Mouse (Mus musculus) lung, adult 18-20 months (tissue): ENCODE data around the gene Ppp2r2c.

Source experiments
- DNase-seq, 2 experiments: peaks; one replicate each; pipeline ENCODE4 v3.0.0; 2022; ENCODE audit warnings: mixed read lengths in 2 of 2

The Ppp2r2c gene

DNA sequence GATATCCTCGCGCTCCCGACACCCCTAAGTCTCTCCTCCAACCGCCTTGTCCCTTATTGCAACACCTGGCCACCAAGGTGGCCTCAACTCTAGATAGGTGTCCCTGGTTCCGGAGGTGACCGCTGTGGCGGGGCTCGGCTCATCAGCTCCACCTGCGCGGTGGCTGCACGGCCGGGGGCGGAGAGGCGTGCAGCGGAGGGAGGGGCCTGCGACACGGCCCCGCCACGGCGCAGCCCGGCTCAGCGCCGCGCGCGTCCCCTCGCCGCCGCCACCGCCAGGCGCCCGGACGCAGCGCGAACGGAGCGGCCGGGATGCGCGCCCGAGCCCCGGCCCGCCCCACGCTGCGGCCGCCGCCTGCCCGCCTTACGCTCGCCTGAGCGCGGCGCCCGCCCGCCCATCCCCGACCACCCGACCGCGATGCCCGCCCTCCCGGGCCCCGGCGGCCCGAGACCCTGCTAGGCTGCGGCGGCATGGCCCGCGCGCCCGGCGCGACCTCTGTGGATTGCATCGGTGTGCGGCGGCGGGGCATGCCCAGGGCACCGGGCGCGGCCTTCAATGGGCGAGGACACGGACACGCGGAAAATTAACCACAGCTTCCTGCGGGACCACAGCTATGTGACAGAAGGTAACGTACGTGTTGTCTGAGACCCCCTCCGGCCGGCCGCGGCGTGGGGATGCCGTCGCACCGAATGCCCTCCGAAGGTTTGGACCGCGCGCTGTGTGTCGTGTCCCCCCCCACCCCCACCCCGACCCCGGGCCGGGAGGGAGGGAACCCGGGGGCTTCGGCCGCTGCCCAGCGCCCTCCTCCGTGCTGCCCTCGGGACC is at the start of gene Ppp2r2c:
Ppp2r2c (plus strand) TSS at position 248 of the 825 bp plus-strand sequence.
- DNase-seq, result no peak

DNA sequence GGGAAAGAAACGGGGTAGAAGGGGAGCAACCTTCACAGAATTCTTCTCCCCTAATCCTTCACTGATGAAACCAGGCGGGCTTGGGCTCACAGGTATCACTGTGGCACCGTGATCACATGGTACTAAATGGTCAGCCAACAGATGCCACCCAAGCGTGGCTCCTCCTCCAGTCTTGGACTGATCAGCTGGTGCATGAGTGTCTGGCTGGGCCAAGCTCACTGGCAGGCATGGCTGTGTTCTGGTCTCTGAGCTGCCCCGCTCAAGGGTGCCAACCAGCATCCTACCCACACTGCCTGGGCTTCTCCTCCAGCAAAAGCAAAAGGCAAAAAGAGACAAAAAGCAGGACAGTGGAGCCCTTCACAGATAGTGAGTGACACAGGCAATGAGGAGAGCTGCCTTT is 48.6 kb upstream of the Ppp2r2c start:
- DNase-seq, result no peak

DNA sequence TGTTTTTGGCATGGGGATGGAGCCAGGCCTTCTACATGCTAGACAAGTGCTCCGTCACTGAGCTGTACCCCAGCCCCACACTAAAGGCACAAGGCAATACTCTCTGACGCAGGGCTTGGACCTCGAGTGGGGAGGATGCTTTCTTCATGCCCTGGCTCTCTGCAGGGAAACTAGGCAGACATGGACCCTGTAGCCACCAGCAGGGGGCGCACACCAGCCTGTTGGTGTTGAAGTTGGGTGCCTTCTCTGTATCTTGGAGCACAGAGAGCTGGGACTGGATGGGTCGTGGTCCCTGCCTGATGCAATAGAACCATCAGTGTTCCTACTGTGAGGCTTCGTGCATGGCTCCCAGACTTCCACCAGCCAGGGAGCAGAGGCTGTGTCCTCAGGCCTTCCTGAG is 48.2 kb upstream of the Ppp2r2c start:
- DNase-seq, result peak; percentile 37 to 38

DNA sequence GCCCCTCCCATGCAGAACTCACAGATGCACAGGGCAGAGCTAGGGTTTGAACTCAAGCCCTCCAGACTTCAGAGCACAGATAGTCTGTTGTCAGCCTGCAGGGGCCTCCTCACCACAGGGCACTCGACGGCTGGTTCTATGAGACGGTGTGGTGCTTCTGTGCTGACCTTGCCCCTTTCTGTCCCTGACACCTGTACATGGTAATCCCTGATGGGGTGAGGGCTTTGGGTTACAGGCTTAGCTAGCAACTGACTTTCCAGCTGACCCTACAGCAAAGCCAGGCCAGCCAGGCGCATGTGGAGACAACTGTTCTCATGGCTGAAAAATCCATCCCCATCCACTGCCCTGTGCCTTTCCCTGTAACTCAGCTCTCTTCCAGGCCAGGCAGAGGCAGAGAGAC is 45.4 kb upstream of the Ppp2r2c start:
- DNase-seq, result no peak

DNA sequence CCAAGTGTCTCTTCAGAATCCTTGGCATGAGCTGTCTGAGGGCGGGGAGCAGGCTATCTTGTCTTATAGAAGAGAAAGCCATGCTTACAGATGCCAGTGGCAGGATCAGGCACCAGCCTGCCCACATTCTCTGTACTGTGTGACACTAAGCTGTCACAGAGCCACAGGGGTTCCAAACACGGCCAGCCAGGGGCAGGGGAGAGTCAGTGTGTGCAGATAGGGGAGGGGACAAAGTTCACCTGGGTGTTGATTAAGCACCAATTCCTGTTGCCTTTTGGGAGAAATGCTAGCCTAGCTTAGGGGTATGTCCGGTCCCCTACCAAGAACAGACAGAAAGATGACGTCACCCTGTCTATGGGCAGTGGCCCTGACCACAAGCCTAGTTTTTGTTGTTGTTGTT is 39.2 kb upstream of the Ppp2r2c start:
- no peak for DNase-seq

DNA sequence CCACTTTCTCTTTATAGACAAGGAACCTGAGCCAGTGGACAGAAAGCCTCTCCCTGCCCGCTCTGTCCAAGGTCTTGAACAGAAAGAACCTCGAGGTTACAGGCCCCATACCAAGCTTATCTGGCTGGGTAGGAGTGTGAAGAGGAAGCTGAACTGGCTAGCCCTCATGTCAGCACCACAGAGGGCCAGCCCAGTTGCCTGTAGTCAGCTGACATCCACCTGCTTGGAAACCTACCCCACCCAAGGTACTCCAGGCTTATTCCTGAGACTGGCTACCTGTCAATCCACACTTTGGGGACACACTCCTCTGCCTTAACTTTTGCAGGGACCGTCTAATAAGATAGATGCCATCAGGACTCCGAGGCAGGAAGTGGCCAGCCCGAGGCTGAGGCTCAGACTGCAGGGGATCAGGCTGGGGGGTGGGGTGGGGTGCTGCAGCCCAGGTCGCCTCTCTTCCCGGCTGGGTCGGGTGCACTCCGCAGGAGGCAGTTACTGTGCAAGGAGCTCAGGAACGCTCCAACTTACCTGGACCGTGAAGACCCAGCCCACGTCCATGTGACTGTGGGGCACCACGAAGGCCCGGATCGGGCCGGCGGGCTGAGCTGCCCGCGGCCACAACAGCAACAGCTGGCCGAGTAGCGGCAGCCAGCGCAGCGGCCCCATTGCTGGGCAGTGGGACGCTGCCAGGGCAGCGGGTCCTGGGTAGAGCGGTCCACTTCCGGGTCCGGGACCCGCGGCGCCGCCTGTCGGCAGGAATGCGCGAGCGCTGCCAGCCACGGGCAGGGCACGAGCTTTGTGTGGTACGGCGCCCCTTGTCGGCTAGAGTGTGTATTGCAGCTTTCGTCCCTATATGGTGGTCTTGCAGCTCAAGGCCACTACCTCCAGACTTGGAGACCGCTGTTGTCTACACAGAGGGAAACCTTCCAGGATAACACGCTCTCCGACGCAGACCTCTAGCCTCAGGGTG is 38.1 kb upstream of the Ppp2r2c start, which contains the start of gene Man2b2:
Man2b2 (minus strand) TSS at position 741 of the 967 bp plus-strand sequence.
- peak; percentile 87 to 93 for DNase-seq

DNA sequence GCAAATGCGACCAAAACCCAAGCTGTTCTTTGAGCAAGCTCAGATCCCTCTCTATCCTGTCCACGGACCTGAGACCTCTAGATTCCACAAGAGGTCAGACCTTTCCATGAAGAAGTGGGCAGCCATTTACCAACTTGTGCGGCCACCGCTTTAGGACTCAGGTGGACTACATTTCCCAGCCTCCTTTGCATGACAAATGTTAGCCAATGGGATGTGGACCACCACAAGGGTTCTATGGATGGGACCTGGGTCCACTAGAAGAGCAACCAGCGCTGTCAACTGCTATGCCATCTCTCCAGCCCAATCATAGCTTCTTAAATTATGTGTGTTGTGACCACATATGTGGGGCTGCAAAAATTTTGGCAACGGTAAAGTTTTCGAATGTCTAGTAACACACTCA is 37.0 kb upstream of the Ppp2r2c start:
- DNase-seq, result peak in 1 of 2 experiments; percentile 17

DNA sequence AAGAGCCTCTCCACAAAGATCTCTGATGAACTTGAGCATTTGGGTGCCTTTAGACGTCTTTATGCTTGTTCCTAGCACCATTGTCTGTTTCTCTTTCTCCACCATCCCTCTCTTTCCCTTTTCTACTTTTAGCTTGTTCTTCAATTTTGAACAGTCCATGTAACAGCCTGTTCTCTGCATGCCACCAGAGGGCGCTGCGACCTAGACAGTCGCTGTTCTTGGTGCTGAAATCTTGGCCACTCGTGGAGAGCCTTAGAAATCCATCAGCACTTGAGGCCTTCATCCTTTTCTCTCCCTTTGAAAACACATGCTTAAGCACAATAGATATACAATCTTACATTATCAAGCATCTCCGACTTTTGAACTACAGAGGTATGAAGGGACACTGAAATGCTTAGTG is 32.4 kb upstream of the Ppp2r2c start:
- DNase-seq, result peak; percentile 40 to 53

DNA sequence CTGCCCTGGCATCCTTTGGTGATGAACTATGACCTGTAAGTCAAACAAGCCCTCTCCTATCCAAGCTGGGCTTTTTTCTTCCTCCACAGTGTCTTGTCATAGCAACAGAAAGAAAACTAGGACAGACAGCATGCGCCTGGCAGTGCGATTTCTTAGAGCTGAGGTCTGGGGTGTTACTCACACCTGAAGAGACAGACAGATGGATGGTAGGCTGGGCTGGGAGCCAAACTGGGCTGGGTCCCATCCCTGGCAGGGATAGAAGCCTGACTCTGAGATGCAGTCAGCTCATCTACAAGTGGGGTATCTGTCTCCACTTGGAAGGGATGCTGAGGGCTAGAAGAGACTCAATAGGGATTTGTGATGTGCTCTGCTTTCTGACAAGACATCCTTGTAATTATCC is 29.3 kb upstream of the Ppp2r2c start:
- DNase-seq, result no peak

DNA sequence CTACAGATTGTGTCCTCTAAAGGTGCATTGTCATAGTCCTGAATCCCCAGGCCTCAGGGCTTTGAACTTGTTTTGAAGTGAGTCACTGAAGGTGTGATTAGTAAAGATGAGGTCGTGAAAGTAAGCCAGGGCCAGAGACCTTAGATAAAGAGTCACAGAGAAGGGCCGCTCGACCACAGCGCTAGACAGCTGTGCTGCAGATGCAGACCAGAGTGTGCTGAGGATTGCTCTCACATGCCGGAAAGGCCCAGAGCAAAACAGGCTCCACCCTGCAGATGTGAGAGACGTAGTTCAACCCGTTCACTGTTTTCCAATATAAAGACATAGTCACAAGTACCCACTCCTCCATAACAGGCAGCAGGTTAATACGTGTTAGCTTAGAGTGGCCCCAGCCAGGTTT is 28.7 kb upstream of the Ppp2r2c start:
- DNase-seq, result no peak

DNA sequence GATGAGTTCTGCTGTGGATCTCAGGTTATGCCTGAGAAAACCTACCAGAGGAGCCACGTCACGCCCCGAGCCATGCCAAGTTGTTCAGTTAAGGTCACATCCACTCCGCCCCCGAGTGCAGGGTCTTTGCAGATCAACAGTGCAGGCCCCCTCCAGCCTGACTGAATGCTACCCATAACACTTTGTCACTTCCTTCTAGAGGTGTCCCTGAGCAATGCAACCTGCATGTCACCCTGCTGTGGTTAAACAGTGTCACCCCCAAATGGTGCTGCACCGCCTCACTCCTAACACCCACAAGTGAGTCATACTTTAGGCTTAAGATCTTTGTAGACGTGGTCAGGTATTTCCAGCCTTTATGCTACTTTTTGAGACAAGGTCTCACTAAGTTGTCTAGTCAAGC is 28.2 kb upstream of the Ppp2r2c start:
- DNase-seq, result no peak

DNA sequence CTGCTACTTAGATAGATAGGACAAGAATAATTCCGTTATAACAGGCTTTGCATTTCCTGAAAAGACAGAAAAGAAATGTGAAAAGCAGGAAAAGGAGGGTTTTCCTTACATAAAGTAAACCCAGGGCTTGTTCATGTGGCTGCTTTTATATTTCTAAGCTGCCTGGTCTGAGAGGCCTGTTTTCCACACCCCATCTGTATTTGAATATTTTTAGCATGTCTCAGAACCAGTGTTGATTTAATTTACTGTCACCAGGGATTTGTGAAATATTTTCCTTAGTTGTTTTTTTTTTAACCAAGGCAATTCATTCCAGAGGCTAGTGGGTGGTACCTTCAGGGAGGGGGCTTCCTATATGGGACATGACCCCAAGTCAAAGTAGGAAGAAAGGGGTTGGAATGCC is 26.6 kb upstream of the Ppp2r2c start:
- no peak for DNase-seq

DNA sequence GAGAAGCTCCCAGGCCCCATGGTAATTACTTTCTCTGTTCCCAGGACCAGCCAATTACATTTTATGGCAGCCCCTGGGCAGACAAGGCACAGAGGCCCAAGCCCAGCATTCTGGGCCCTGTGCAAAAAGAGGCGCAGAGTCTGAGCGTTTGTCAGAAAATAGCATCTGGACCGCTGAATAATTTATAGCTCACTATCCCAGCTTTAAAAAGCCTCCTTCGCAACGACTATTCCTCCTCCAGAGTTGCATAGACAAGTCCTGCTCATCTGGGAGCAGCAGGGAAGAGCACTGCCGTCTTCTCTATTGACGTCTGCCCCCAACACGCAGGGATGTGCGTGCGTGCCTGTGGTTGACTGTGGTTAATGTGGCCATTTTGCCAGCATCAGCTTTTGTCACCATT is 23.8 kb upstream of the Ppp2r2c start:
- DNase-seq, result no peak

DNA sequence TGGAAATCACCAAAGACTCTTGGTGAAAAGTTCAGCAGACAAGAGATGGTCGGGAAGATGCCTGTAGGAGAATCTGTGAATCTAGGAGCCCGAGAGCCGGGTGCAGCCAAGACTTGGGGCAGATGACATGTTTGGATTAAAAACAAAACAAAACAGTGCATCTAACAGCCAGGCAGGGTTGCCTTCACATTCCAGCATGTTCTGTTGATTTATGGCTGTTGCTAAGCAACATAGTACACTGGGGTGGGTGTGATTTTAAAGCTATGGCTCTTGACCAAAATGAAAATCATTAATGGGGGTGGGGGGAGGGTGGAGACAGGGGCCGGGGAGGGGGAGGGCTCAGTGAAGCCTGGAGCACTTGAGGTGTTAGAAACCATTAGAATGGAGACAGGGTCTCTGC is 16.7 kb upstream of the Ppp2r2c start:
- no peak for DNase-seq

DNA sequence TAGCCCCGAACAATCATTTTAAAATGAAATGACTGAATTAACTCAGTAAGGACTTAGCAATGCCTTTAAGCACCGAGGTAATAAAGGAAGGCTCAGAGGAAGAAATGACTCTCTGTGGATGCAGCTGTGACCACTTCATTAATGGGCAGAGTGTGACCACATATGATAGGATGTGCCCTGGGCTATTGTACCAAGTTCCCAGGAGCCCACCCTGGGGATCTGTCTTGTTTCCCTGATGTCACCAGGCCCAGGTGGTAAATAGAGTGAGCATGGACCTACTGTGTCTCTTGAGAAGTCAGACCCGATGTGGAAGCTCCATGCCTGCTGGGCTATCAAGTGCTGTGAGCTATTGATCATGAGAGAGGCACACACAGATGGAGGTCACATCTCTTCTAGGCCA is 13.1 kb upstream of the Ppp2r2c start:
- DNase-seq, result no peak

DNA sequence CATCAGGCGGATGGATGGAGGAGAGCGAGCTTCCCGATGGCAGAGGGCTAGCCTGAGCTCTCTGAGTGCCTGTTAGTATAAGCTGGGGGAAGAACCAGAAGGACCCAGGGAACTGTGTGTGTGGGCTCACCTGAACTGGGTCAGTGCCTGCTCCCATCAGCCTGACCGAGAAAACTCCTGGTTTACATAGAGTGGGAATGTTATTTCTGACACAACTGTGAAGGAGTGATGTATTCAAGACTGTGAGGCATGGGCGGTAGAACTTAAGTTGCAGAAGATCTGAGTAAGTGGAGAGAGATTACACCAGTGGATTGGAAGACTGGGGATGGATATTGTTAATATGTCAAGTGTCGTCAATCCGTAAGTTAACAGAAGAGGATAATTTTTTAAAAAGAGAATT is 11.8 kb upstream of the Ppp2r2c start:
- no peak for DNase-seq

DNA sequence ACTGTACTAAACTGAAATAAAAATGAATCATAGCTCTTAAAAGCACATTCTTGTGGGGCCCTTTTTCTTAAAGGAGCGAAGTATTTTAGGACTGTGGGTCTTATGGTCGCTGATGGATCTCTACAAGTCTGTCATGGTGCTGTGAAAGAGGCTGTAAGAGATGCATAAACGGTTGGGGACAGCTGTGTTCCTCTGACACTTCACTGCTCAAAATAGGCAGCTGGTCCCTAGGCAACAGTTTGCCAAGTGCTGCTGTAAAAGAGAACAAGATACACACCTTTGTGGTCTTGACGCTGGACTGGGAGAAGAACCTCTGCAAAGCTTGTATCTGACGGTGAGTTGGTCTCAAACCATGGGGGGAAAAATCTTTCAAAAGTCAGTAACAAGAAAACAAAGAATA is 10.8 kb upstream of the Ppp2r2c start:
- DNase-seq, result no peak

DNA sequence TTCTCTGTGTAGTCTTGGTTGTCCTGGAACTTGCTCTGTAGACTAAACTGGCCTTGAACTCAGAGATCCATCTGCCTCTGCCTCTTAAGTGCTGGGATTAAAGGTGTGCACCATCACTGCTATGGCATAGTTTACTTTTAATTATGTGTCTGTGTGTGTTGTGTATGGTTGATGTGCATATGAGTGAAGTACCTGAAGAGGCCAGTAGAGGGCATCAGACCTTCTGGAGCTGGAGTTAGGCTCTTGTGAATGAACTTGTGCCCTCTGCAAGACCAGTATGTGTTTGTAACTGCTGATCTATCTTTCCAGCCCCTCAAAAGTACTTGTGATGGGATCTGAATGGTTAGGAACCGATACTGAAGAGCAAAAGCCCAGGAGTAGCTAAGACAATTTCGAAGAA is 7.2 kb upstream of the Ppp2r2c start:
- DNase-seq, result no peak

DNA sequence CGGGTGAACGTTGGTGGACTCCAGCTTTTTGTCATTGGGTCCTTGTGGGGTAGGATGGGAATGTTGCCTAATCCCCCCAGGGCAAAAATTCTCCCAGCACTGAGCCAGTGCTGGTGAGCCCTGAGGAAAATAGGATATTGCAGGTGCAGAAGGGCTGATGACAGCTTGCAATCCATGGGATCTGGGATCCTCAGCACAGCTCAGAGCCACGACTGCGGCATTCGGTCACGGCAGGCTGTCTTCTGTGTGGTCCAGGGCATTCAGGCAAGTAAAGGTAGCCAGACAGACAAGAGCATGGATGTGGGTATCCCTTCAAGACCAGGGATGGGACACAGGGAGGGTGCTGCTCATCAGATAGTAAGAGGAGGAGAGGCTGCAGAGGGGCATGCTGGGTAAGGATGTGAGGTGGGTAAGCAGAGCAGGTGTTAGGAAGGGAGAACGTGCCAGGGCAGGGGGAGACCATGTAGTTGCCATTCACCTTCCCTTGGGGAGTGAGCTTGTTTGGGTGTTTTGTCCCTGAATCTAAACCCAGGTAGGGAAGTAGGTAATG is 1.5 kb upstream of the Ppp2r2c start:
- DNase-seq, result no peak

DNA sequence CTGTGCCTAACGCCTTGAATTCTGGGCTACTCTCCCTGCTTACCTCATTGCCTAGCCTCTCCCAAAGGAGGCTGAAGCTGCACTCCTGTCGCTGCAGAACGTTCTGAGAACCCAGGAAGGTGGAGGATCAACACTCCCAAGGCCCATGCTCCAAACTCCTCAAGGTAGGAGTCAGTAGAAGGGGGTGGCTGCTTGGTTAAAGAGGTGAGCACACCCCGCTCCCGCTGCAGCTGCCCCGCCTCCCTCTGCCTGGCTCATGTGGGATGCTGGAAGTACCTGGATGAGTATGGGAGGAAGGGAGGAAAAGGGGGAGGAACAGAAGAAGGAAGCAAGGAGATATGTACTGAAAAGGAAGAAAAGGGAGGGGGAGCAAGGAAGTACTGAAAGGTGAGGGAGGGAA is 752 bp upstream of the Ppp2r2c start:
- no peak for DNase-seq

DNA sequence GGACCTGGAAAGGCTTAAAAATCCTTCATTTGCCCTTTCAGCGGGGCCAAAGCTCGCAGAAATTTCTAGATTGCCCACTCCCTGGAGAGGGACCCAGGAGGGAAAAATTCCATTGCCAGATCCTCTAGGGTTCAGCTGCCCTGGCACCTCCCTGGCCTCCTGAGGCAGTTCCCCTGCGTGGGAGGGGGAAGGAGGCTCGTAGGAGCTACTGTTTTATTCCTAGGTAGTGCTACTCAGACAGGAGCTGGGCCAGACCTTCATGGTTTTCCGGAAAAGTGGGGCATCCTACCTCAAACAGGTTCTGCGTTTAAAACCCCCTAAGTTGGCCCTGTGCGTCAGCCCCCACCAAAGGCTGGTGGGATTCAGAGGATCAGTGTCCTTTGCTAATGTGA is 869 bp downstream of the Ppp2r2c start:
- DNase-seq, result no peak

DNA sequence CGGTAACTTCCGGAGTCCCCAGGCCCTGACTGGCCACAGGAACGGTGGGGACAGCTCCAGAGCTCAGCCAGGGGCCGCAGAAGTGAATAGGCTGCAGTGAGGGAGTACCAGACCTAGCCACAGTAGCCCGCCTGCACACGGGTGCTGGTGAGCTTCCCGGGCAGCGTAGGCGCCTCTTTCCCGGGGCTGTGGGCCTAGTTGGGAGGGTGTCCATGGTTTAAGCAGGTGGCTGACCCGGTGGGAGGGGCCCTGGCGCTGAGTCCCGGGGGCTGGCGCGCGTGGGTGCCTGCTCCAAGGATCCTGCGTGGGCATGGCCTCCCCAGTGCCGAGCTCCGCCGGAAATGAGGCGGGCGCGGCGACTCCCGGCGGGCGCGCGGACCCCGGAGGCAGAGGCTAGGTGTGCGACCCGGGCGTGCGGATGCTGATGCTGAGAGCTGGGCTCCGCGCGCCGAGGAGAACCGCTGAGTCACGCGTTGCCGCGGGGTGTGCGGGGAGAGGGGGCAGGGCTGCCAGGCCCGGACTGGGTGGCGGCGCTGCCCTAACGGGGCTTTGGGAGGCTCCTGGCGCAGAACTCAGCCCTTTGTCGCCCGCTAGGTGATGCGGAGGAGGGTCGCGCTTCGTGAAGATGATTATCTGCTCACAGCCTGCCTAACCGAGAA is 1.4 kb downstream of the Ppp2r2c start:
- no peak for DNase-seq

DNA sequence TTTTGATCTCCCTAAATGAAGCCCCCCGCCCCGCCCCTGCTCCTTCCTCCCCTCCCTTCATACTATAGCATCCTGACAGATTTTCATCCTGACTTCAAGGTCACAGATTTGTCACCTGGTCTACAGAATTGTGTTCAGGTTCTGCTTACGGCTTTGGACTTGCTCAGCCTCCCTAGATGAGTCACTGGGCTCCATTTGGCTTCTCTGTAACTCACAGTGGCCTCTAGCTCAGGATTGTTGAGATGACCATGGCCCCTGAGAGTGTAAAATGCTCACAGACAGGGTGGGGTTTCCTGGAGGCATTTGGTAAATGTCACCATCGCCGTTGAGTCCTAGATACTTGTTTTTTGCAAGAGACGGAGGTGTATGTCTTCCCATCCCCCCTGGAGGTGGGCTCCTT is 2.6 kb downstream of the Ppp2r2c start:
- no peak for DNase-seq
